Mouse (Mus musculus) heart, adult 9 months (tissue): ENCODE data around the gene Mrrf.
"Not testable (repeated sequence)": the region's sequence is repeated elsewhere in the genome, so short reads cannot be mapped to it uniquely, and the experiment has no call there.

Source experiments
- DNase-seq, 2 experiments: peaks; one replicate each; pipeline ENCODE4 v3.0.0; 2022; ENCODE audit warnings: low spot score in 2 of 2

The Mrrf gene

GRCm38 (mm10) chr2:36129051-36129450 is 7.1 kb upstream of the Mrrf start:
- DNase-seq, result no peak

DNA sequence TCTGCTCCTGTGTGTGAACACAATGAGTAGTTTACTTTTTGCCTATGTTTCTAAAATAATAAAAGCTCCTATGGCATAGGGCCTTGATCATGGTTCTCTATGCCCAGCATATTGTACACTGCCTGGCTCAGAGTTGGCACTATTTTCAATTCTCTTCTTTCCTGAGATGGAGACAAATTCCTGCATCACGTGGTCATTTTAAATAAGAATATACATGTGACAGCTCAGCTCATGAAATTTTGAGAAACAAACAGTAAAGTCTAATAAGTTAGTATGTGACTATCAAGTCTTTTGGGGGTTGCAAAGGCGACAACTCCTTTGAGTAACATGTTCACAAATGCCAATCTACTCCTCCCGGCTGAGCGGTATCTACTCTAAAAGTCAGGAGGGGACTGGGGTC is 302 bp upstream of the Mrrf start:
- DNase-seq, result peak in 1 of 2 experiments; percentile 12

DNA sequence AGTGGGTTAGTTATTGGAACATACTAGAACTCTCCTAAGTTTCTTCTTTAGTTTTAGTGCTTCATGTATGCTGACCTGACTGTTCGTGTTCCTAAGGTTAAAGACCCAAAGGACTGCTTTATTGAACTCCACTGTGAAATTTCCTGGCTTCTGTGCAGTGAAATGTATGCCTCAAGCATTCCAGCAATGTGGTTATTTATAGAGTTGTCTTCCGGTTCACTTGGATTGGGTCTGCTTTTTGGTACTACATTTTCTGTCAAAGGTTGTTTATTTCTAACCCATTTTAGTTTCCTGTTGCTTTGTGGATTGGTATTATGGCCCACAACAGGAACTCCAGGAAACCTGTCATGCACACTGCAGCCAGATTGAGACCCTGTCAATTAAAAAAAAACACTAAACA is 2.9 kb downstream of the Mrrf start:
- DNase-seq, result no peak

- no peak for DNase-seq
Measured at GRCm38 (mm10) chr2:36148876-36149365, 12.7 kb downstream of the Mrrf start.

- DNase-seq, result not testable (repeated sequence)
Measured at GRCm38 (mm10) chr2:36152401-36152800, 16.2 kb downstream of the Mrrf start.

GRCm38 (mm10) chr2:36157461-36157860 is 21.3 kb downstream of the Mrrf start:
- DNase-seq, result no peak

GRCm38 (mm10) chr2:36159336-36159735 is 23.1 kb downstream of the Mrrf start:
- DNase-seq, result no peak

DNA sequence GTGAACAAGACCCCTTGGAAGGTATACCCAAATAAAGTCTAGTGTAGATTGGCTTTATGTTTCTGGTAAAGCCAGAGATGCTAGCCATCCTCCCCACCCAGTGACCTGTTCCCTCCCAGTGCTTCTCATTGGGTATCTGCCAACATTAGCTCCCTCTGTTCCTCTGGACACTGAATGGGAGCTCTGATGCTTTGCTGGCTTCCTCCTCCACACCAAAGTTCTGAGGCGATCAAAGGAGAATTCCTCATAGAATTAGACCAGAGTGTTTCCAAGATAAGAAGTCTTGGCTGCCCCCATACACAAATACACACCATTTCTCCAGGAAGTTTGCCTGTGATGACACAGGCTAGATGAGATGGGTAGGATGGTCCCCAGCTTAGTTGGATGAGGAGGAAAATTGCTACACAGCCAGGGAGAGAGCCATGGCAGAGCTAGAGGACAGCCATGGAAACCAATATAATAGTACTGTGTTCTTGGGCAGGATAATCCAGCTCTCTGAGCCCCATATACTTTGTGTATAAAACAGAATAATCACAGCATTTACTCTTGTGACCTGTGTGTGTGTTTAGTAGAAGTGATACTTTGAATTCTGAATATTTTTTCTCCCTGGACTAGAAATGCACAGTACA is 31.9 kb downstream of the Mrrf start:
- DNase-seq, result peak in 1 of 2 experiments; percentile 50

- no peak for DNase-seq
Measured at GRCm38 (mm10) chr2:36169176-36169575, 33.0 kb downstream of the Mrrf start.

DNA sequence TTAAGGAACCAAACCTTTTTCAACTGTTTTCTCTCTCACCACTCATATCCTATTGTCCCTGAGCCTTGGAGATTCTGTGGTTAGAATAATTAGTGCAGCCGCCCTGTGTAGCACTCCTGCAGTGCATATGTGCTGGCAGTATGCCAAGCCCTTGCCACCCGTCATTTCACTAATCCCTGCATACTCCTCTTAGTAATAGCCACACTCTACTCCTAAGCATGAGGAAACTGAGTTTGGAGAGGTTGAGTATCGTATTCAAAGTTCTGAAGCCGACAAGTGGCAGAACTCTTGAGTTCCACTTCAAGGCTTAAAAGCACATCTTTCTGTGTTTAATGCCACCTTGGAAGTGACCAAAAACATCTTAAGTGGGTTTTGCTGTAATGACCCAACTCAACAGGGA is 35.9 kb downstream of the Mrrf start:
- DNase-seq, result no peak

- DNase-seq, result peak in 1 of 2 experiments; percentile 40
Measured at GRCm38 (mm10) chr2:36172574-36172973, 36.4 kb downstream of the Mrrf start.

- no peak for DNase-seq
Measured at GRCm38 (mm10) chr2:36179487-36179886, 43.3 kb downstream of the Mrrf start.

- DNase-seq, result not testable (repeated sequence)
Measured at GRCm38 (mm10) chr2:36181587-36182368, 45.6 kb downstream of the Mrrf start.

GRCm38 (mm10) chr2:36183278-36183677 is 47.1 kb downstream of the Mrrf start:
- DNase-seq, result peak; percentile 45 to 56

DNA sequence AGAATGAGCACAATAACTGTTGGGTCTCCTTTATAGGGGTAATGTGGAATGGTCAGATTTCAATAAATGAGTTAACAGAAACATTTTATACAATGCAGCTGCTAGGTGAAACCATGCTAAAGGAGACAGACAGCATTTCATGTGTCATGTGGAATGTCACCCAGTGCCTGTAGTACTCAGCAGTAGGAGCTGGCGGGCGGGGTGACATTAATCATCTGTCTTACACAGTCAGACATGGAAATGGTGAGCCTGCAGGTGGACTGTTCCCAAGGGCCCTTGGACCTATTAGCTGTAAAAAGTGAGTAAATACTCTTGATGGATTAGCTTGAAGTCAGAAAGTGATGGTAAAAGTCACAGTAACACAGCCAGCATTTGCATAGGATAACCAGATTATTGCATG is 48.0 kb downstream of the Mrrf start:
- no peak for DNase-seq

GRCm38 (mm10) chr2:36184876-36185275 is 48.7 kb downstream of the Mrrf start:
- DNase-seq, result no peak

DNA sequence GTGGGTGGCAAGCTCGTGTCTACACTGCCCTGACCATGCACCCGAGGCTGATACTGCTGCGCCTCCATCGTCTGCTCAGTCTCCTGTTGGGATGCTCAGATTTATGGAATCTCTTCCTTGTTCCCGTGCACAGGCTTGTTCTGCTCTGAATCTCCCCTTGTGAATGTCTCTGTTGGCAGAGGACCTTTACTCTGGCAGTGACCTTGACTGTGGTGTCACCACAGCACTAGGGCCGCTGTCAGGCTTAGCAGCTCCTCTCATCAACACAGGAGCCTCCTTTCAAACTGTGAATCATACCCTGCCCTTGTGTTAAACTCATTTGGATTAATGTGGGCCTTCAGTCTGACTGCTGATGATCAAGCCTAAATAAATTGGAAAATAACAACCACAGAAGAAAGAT is 53.0 kb downstream of the Mrrf start:
- not testable (repeated sequence) for DNase-seq

- no peak for DNase-seq
Measured at GRCm38 (mm10) chr2:36191098-36191941, 55.1 kb downstream of the Mrrf start.

DNA sequence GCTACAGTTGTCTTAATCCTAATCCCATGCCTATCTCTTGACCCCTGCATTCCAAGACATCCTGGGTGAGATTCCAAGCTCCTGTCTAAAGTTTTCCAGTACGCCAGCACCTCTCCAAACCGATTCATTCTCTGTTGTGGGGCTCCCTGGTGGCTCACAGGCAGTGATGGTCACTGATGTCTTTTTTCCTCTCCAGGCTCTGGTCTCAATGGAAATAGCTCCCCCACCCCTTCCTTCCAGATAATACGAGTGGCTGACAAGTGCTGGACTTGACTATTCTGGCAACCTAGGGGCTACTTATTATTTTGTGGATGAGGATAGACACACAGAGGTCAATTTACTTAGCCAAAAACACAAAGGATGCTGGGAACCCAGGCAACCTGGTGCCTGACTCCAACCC is 60.8 kb downstream of the Mrrf start:
- no peak for DNase-seq

GRCm38 (mm10) chr2:36197919-36198881 is 62.0 kb downstream of the Mrrf start:
- DNase-seq, result peak; percentile 73 to 84

- no peak for DNase-seq
Measured at GRCm38 (mm10) chr2:36198882-36199262, 62.7 kb downstream of the Mrrf start.
